Mouse (Mus musculus): ENCODE results near the gene Brat1. TPM values are rescaled to one million over a fixed set of nuclear protein-coding genes. Genes with fewer than 3 reads are reported as not detected.

Gene Brat1
- polyA plus RNA-seq, 1 experiment, result 17.8 TPM

DNA sequence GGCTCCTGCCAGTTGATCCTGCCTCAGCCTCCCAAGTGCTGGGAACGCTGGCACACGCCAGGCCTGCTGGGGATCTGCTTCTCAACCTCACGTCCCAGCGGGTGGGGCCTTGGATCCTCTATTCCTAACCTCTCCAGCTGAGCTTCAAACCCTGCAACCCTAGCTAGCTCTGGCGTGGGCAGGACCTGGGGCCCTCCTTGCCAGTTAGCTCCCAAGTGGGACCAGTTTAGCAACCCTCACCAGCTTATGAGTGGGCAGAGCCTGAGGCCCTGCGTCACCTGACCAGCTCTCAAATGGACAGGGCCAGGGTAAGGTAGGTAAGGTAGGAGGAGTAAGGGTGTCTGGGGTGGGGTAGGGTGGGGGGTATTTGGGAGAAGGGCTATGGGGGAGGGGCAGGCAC, 24.8 kb upstream of the Brat1 start:
- no peak for TF ChIP-seq POLR2A (IDR thresholded peaks at IDR 0.05; ENCODE audit: low read depth, low read length)
- TF ChIP-seq CTCF (IDR thresholded peaks at IDR 0.05; ENCODE audit: extremely low read depth, insufficient read length, insufficient replicate concordance, low read depth, low read length), result no peak
- H3K4me3 ChIP-seq (ENCODE audit: low read depth, low read length), result no peak overlapping the region
- 96% methylated on average over 6 of the region's 6 CpGs for WGBS
- H3K36me3 ChIP-seq (ENCODE audit: control insufficient read depth, insufficient read depth, low read length), result no peaks in the 10 kb centered on the region
- no peak overlapping the region for H3K27ac ChIP-seq (ENCODE audit: insufficient read depth, low read depth, low read length)
- H3K27me3 ChIP-seq (ENCODE audit: control insufficient read depth, insufficient read depth, low read length), result no peaks in the 10 kb centered on the region
- no peaks in the 10 kb centered on the region for H3K4me1 ChIP-seq (ENCODE audit: control insufficient read depth, insufficient read depth, insufficient read length, low read length)

GRCm38 (mm10) chr5:140680950-140681349, 23.9 kb upstream of the Brat1 start:
- H3K4me3 ChIP-seq (ENCODE audit: low read depth, low read length), result no peak overlapping the region
- no peak overlapping the region for H3K27ac ChIP-seq (ENCODE audit: insufficient read depth, low read depth, low read length)
- TF ChIP-seq POLR2A (IDR thresholded peaks at IDR 0.05; ENCODE audit: low read depth, low read length), result no peak
- TF ChIP-seq CTCF (IDR thresholded peaks at IDR 0.05; ENCODE audit: extremely low read depth, insufficient read length, insufficient replicate concordance, low read depth, low read length), result no peak
- no peaks in the 10 kb centered on the region for H3K4me1 ChIP-seq (ENCODE audit: control insufficient read depth, insufficient read depth, insufficient read length, low read length)
- WGBS, result 85% methylated on average over 1 of the region's 1 CpGs
- H3K27me3 ChIP-seq (ENCODE audit: control insufficient read depth, insufficient read depth, low read length), result no peaks in the 10 kb centered on the region
- no peaks in the 10 kb centered on the region for H3K36me3 ChIP-seq (ENCODE audit: control insufficient read depth, insufficient read depth, low read length)

- TF ChIP-seq POLR2A (IDR thresholded peaks at IDR 0.05; ENCODE audit: low read depth, low read length), result no peak
- WGBS, result 97% methylated on average over 6 of the region's 6 CpGs
- Histone ChIP-seq H3K4me3 (ENCODE audit: low read depth, low read length) (no peak overlapping the region), H3K27ac (ENCODE audit: insufficient read depth, low read depth, low read length) (no peak overlapping the region), H3K4me1 (ENCODE audit: control insufficient read depth, insufficient read depth, insufficient read length, low read length) (no peaks in the 10 kb centered on the region), H3K36me3 (ENCODE audit: control insufficient read depth, insufficient read depth, low read length) (no peaks in the 10 kb centered on the region), H3K27me3 (ENCODE audit: control insufficient read depth, insufficient read depth, low read length) (no peaks in the 10 kb centered on the region)
Measured at GRCm38 (mm10) chr5:140682113-140682512, 22.7 kb upstream of the Brat1 start.

- TF ChIP-seq POLR2A (IDR thresholded peaks at IDR 0.05; ENCODE audit: low read depth, low read length) (no peak), CTCF (IDR thresholded peaks at IDR 0.05; ENCODE audit: extremely low read depth, insufficient read length, insufficient replicate concordance, low read depth, low read length) (peak; percentile 85; the same call in 1 of the 2 replicates)
- Histone ChIP-seq H3K4me3 (ENCODE audit: low read depth, low read length) (no peak overlapping the region), H3K27me3 (ENCODE audit: control insufficient read depth, insufficient read depth, low read length) (no peaks in the 10 kb centered on the region), H3K4me1 (ENCODE audit: control insufficient read depth, insufficient read depth, insufficient read length, low read length) (no peaks in the 10 kb centered on the region), H3K27ac (ENCODE audit: insufficient read depth, low read depth, low read length) (no peak overlapping the region), H3K36me3 (ENCODE audit: control insufficient read depth, insufficient read depth, low read length) (no peaks in the 10 kb centered on the region)
- WGBS, result 70% methylated on average over 16 of the region's 16 CpGs
Measured at GRCm38 (mm10) chr5:140684343-140685148, 20.3 kb upstream of the Brat1 start.

DNA sequence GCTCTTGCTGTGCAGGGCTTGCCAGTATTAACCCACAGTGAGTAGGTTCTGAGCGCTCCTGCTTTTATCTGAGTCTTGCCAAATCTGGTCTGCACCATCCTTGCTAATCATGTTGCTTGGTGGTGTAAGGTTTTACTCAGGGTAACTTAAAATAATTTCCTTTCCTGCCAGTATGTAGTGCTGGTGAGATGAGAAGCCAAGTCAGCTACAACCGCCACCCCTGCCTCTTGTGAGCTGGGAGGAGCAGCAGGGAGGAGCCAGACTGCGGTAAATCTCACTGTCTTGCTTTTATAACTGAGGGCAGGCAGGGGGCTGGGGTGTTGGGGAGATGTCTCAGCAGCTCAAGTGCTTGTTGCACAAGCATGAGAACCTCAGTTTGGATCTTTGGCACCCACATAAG, 16.4 kb upstream of the Brat1 start:
- Histone ChIP-seq H3K27ac (ENCODE audit: insufficient read depth, low read depth, low read length) (no peak overlapping the region), H3K4me1 (ENCODE audit: control insufficient read depth, insufficient read depth, insufficient read length, low read length) (no peaks in the 10 kb centered on the region), H3K36me3 (ENCODE audit: control insufficient read depth, insufficient read depth, low read length) (peaks cover 2% of the 10 kb centered on the region; the same call in 1 of the 2 replicates), H3K4me3 (ENCODE audit: low read depth, low read length) (no peak overlapping the region), H3K27me3 (ENCODE audit: control insufficient read depth, insufficient read depth, low read length) (no peaks in the 10 kb centered on the region)
- WGBS, result 77% methylated on average over 3 of the region's 3 CpGs
- no peak for TF ChIP-seq POLR2A (IDR thresholded peaks at IDR 0.05; ENCODE audit: low read depth, low read length)
- TF ChIP-seq CTCF (IDR thresholded peaks at IDR 0.05; ENCODE audit: extremely low read depth, insufficient read length, insufficient replicate concordance, low read depth, low read length), result no peak

DNA sequence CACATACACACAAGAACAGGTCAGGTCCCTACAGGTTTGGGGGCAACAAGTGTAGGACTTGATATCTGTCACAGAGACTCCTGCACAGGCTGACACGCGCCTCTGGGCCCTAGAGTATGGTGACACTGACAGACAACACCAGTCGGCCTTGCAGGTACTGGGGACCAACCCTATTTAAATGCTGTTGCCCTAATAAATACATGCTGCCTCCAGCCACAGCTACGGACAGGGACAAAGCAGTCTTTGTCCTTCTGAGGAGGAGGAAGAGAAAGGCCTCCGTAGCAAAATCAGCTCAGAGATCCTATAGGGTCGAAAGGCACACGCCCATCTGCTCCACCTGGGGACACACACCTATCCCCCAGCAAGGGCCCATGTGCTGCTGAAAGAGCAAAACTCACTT, 8.8 kb upstream of the Brat1 start:
- H3K4me3 ChIP-seq (ENCODE audit: low read depth, low read length), result no peak overlapping the region
- H3K27ac ChIP-seq (ENCODE audit: insufficient read depth, low read depth, low read length), result no peak overlapping the region
- H3K27me3 ChIP-seq (ENCODE audit: control insufficient read depth, insufficient read depth, low read length), result no peaks in the 10 kb centered on the region
- no peak for TF ChIP-seq POLR2A (IDR thresholded peaks at IDR 0.05; ENCODE audit: low read depth, low read length)
- no peak for TF ChIP-seq CTCF (IDR thresholded peaks at IDR 0.05; ENCODE audit: extremely low read depth, insufficient read length, insufficient replicate concordance, low read depth, low read length)
- H3K36me3 ChIP-seq (ENCODE audit: control insufficient read depth, insufficient read depth, low read length), result 0 out of 2 replicates have a peak, but pooled peaks cover 1% of the 10 kb centered on the region
- no peaks in the 10 kb centered on the region for H3K4me1 ChIP-seq (ENCODE audit: control insufficient read depth, insufficient read depth, insufficient read length, low read length)
- WGBS, result 39% methylated on average over 7 of the region's 7 CpGs

DNA sequence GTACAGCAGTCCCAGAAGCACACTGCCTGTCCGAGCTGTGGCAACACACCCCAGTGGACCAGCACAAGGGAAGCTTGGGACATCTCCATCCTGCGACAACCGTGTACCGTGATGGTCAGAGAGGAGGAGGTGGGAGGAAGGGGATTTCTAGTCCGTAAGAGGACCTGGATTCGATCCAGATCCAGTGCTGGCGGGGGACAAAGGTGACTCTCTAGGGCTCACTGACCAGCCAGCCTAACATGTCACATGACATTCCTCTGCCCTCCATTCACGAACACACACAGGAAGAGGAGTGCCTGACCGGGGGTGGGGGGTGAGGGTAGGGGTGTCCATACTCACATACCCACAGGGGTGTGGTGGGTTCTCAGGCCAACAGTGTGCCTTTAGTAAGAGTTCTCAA, 5.0 kb upstream of the Brat1 start:
- Histone ChIP-seq H3K27ac (ENCODE audit: insufficient read depth, low read depth, low read length) (no peak overlapping the region), H3K36me3 (ENCODE audit: control insufficient read depth, insufficient read depth, low read length) (0 out of 2 replicates have a peak, but pooled peaks cover 1% of the 10 kb centered on the region), H3K4me3 (ENCODE audit: low read depth, low read length) (no peak overlapping the region), H3K27me3 (ENCODE audit: control insufficient read depth, insufficient read depth, low read length) (no peaks in the 10 kb centered on the region), H3K4me1 (ENCODE audit: control insufficient read depth, insufficient read depth, insufficient read length, low read length) (peaks cover 14% of the 10 kb centered on the region; the same call in 1 of the 2 replicates)
- no peak for TF ChIP-seq CTCF (IDR thresholded peaks at IDR 0.05; ENCODE audit: extremely low read depth, insufficient read length, insufficient replicate concordance, low read depth, low read length)
- no peak for TF ChIP-seq POLR2A (IDR thresholded peaks at IDR 0.05; ENCODE audit: low read depth, low read length)
- 88% methylated on average over 9 of the region's 9 CpGs for WGBS
